Mouse (Mus musculus) stomach, postnatal 0 days (tissue): ENCODE results near the gene Pitpnm3.

Experiments
- CTCF ChIP-seq: IDR thresholded peaks from 2 replicates; pipeline ENCODE4 v1.5.1; 2016; ENCODE audit warnings: antibody characterized with exemption, low read depth, mild to moderate bottlenecking, moderate library complexity
- EP300 ChIP-seq: optimal IDR thresholded peaks from 2 replicates; pipeline ENCODE3; 2016; ENCODE audit warnings: antibody characterized with exemption

DNA sequence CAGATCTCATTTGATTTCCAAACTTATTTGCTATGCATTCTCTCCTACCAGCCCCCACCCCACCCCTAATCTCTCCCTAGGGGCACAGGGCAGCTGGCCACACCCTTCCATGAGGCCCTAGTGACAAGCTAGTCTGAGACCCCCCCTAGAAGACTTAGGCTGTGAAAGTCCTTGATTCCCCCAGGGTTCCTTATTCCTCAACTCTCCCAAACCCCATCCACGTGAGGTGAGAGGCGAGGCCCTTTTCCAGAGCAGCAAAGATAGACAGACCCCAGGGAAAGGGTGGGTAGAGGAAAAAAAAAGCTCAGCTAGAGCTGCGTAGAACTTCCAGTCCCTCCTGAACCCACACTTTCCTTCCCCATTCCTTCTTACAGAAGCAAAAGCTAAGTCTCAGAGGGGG is 4.7 kb downstream of the Pitpnm3 start:
- TF ChIP-seq CTCF (no peak), EP300 (no peak)
